Mouse (Mus musculus): ENCODE data around the gene Dpy19l2.
A peak's percentile ranks its signal among the peaks of the same experiment; 100 is the strongest.
"Not testable (repeated sequence)": the region's sequence is repeated elsewhere in the genome, so short reads cannot be mapped to it uniquely, and the experiment has no call there.

Gene Dpy19l2

GRCm38 (mm10) chr9:24695700-24696404 lies at the start of gene Dpy19l2:
TSS of gene Dpy19l2 (minus strand) at chr9:24696293.
- peak; percentile 73 for DNase-seq (ENCODE audit: low spot score)

- no peak for DNase-seq (ENCODE audit: low spot score)
These were observed 48.9 kb upstream of the Dpy19l2 start for GRCm38 (mm10) chr9:24744958-24745357.

- DNase-seq (ENCODE audit: low spot score) = peak; percentile 69
These were observed 5.2 kb upstream of the Dpy19l2 start for GRCm38 (mm10) chr9:24701246-24701645.

GRCm38 (mm10) chr9:24696405-24696778 lies 299 bp upstream of the Dpy19l2 start:
- no peak for DNase-seq (ENCODE audit: low spot score)

- DNase-seq (ENCODE audit: low spot score) = not testable (repeated sequence)
These were observed 58.8 kb downstream of the Dpy19l2 start for GRCm38 (mm10) chr9:24637341-24637740.

- DNase-seq (ENCODE audit: low spot score) = no peak
These were observed 71.2 kb downstream of the Dpy19l2 start, which contains the start of gene Cypt4 for GRCm38 (mm10) chr9:24624896-24625295. TSS of gene Cypt4 (plus strand) at chr9:24625196.

GRCm38 (mm10) chr9:24538159-24538558 lies 157.9 kb downstream of the Dpy19l2 start:
- DNase-seq (ENCODE audit: low spot score) = peak; percentile 38

- peak; percentile 79 for DNase-seq (ENCODE audit: low spot score)
These were observed 179.4 kb downstream of the Dpy19l2 start for GRCm38 (mm10) chr9:24516575-24517139.

- DNase-seq (ENCODE audit: low spot score) = no peak
These were observed 182.0 kb downstream of the Dpy19l2 start for GRCm38 (mm10) chr9:24514078-24514469.

GRCm38 (mm10) chr9:24513290-24514077 lies 182.6 kb downstream of the Dpy19l2 start:
- no peak for DNase-seq (ENCODE audit: low spot score)

GRCm38 (mm10) chr9:24512121-24512539 lies 184.0 kb downstream of the Dpy19l2 start:
- DNase-seq (ENCODE audit: low spot score) = no peak

- no peak for DNase-seq (ENCODE audit: low spot score)
These were observed 184.5 kb downstream of the Dpy19l2 start for GRCm38 (mm10) chr9:24511371-24512120.

- no peak for DNase-seq (ENCODE audit: low spot score)
These were observed 187.2 kb downstream of the Dpy19l2 start for GRCm38 (mm10) chr9:24508880-24509279.

Measured in retina, embryonic 14.5 days (tissue).